Mouse (Mus musculus) right cerebral cortex, postnatal 25 days (tissue): ENCODE measurements at regions not wholly inside any gene's neighbourhood (a gene's known extent, or its start where the extent isn't known, plus 50 kb on each side); places are given as distances from the start of the nearest gene placed in this dataset.
A peak's percentile ranks its signal among the peaks of the same experiment; 100 is the strongest.

Experiments
- DNase-seq: peaks from one replicate; pipeline ENCODE4 v3.0.0; 2022

DNA sequence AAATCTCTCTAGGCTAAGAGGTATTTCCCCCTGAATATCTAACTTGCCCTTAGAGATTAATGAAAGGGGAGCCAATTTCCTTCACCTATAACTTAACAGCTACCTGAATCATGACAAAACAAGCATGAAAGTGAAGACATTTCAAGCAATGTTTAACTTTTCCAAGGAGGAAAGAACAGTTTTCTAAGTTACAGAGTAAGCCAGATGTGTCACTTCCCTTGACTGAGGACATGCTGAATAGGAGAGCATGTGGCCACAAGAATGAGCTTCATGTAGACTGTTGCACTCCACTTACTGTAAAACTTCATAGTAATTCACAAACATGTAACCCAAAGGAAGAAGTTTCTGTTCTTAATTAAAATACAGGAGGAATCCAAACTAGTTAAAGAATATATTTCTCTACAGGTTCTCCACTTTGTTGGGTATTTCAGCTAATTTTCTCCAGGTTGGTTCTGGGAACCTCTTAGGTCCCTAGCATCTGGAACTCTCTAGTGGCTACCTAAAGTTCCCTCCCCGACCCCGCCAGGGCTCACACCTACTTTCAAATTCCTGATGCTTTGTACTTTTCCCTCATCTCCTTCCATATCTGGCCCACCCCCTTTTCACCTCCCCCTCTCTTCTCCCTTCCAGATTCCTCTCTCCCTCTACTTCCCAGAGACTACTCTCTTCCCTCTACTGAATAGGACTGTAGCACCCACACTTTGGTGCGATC lies 142.0 kb upstream of the Tyrp1 start:
- DNase-seq = no peak

DNA sequence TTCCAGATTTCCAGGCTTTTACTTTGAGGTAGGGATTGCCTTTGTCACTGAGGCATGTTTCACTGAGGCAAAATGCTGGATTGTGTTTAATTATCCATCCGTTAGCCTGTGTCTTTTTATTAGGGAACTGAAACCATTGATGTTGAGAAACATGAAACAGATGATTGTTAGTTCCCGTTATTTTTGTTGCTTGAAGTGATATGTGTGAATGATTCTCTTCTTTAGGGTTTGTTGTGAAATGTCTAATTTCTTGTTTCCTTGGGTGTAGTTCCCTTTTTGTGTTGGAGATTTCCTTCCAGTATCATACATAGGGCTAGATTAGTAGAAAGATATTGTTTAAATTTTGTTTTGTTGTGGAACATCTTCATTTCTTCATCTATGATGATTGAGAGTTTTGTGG lies 121.2 kb upstream of the Tyrp1 start:
- DNase-seq = no peak

- DNase-seq = peak; percentile 28
Observed at GRCm38 (mm10) chr4:80744975-80745734, 88.8 kb upstream of the Tyrp1 start.

DNA sequence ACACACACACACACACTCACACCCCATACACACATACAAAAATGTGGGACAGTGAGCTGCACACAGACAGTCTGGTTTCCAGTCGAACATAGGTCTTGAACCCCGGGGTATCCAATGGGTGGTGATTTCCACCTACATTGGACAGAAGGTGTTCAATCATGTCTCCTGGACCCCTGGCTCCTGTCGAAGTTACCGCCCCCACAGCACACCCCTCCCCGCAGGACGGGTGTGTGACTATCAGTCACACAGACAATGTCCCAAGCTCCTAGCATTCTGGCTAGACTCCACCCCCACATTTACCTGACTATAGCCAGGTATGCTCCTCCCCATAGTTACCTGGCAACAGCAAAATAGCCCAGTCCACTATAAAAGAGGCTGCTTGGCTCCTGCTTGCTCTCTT lies 81.7 kb upstream of the Tyrp1 start:
- no peak for DNase-seq

DNA sequence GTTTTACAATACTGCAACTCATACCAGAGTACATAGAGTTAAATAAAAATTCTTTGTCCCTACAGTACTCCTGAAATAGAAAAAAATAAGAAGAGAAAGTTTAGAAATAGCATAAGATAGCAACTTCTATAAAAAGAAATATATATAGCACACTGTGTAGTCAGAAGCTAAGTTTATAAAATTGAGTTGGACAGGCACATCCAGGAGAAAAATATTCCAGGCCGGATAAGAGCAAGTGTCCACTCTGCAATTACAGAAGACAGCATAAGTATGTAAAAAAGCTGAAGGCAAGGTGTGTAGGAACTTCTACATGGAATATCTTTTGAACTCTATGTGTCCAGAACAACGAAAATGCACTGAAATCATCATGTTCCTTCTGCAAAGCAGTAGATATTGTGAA lies 77.8 kb upstream of the Tyrp1 start:
- DNase-seq = no peak

- DNase-seq = peak; percentile 17
Observed at GRCm38 (mm10) chr4:80764024-80764423, 69.9 kb upstream of the Tyrp1 start.

- DNase-seq = peak; percentile 43
Observed at GRCm38 (mm10) chr4:80765781-80766180, 68.1 kb upstream of the Tyrp1 start.

GRCm38 (mm10) chr4:80767447-80767846 lies 66.5 kb upstream of the Tyrp1 start:
- no peak for DNase-seq
